Mouse (Mus musculus) lung, adult 2 months (tissue): ENCODE measurements at regions not wholly inside any gene's neighbourhood (a gene's known extent, or its start where the extent isn't known, plus 50 kb on each side); places are given as distances from the start of the nearest gene placed in this dataset.

Source experiments
- CTCF ChIP-seq: fragments of 200-500 bp; IDR thresholded peaks from 2 replicates; pipeline ENCODE4 v1.5.1; 2011; ENCODE audit warnings: mild to moderate bottlenecking, low read length, control low read depth; ENCODE audit not compliant: insufficient read depth
- POLR2A ChIP-seq: fragments of 200-500 bp; IDR thresholded peaks from 2 replicates; pipeline ENCODE4 v1.6.1; 2011; ENCODE audit warnings: low read depth, mild to moderate bottlenecking, control low read depth, low read length, borderline replicate concordance; ENCODE audit errors: extremely low read depth

GRCm38 (mm10) chr13:101955806-101956418, 187.9 kb upstream of the Pik3r1 start:
- TF ChIP-seq POLR2A = no peak
- TF ChIP-seq CTCF = no peak
